Mouse (Mus musculus) left cerebral cortex, adult 8-10 months (tissue): ENCODE measurements at regions not wholly inside any gene's neighbourhood (a gene's known extent, or its start where the extent isn't known, plus 50 kb on each side); places are given as distances from the start of the nearest gene placed in this dataset.
A peak's percentile ranks its signal among the peaks of the same experiment; 100 is the strongest.

ENCODE experiments used
- DNase-seq, 2 experiments: peaks; one replicate each; pipeline ENCODE4 v3.0.0; 2022; ENCODE audit warnings: low spot score in 2 of 2

DNA sequence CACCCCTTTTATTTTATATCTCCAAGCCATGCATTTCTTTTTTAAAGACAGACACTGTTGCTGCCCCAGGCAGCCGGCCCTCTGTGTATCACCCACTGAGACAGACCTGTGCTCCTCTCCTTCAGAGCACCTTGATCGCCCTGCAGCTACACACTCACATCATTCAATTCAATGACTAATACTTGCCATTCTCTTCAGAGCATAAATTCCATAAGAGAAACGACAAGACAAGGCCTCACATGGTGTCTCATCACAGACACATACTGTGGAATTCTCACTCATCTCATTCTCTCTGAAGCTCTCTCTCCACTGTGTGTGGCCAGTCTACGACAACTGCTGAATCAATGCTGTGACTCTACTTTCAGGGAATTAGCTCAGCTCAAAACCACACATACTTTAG lies 94.6 kb upstream of the 4933412E24Rik start:
- DNase-seq, result no peak

DNA sequence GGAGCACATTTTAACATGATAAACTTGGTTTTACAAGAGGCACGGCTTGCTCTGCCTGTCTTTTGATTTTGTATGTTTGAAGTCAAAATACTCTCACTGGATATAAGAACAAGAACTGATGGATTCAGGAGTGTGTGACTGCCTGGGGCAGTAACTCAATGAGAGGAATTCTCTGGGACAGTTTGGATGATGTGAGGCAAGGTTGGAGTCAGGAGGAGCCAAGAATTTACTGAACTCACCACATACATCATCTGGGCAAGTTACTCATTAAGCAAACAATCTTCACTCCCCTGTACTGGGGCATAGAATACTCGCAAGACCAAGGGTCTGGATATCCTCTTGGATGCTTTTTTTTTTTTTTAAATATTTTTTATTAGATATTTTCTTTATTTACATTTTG lies 87.7 kb upstream of the 4933412E24Rik start:
- no peak for DNase-seq

DNA sequence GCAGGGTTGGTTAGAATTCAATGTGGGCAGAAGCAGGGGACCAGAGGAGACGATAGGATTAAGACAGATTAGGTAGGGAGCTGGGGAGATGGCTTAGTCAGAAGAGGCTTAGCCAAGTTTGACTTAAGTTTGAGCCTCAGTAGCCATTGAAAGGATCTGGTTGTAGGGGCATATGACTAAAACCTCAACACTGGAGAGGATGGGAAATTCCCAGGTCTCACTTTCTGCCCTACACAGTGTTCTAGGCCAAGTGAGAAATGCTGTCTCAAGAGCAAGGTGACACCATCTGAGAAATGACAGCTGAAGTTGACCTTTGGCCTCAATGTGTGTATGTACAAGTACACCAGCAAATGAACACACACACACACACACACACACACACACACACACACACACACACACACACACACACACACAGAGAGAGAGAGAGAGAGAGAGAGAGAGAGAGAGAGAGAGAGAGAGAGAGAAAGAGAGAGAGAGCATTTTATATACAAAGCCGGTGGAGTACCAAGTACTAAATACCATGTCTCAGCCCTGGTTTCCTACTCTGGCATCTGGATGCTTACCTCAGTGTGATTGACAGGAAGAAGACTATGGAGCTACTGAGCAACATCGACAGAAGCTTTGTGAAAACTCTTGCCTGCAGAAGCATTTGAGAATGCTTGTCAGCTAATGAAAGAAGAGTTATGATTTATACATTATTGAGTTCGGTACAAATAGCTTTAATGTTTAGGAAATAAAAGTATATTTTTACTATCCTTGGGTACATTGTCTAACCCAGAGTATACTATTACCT lies 85.3 kb upstream of the 4933412E24Rik start:
- no peak for DNase-seq

DNA sequence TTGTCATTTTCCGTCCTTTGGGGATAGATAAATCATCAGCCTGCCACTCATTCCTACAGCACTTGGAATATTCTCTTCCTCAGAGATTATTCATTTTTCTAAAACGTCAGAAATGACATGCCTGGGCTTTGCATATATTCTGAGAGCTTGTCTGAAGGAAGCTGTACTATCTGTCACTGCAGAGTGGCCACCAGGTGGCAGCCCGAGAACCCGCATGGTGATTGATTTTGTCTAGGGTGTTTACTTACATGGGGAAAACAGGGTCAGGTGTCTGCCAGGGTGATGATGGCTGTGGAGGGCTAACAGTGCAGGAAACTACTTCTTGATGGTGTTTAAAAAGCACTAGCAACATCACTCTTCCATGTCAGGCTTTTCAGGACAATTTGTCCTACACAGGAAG lies 80.7 kb upstream of the 4933412E24Rik start:
- DNase-seq, result peak; percentile 25 to 44

DNA sequence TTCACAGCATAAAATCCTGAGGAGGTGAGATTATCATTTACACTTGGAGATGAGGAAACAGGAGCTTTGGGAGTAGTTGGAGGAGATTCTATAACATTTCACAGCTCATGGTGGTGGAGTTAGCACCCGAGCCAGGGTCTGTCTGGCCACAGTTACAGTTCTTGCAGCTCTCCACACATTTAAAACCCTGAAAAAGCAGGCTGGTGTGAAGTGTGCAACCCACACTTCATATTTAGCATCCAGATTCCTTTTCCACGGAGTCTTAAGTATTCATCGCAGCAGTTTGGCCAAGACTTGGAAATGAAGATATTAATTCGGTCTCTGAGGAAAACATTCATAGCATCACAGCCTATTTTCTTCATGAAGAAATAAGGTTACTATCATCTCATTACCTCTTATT lies 79.7 kb upstream of the 4933412E24Rik start:
- no peak for DNase-seq

DNA sequence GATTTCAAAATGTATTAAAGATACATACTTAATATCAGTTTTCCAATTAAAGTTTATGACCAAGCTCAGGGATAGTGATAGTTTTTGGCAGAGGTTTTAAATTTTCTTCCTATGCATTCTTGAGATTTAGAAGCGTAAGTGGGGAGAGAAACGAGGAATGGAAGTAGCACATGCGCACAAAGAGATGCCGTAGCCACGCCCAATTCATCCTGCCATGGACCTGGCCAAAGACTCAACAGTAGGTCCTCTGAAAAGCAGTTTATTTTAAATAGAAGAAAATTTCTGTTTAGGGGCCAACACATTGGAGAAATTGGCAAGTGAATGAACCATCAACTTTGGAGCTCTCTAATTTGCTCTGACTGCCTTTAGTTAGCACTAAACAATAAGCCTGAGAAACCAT lies 73.5 kb upstream of the 4933412E24Rik start:
- no peak for DNase-seq

DNA sequence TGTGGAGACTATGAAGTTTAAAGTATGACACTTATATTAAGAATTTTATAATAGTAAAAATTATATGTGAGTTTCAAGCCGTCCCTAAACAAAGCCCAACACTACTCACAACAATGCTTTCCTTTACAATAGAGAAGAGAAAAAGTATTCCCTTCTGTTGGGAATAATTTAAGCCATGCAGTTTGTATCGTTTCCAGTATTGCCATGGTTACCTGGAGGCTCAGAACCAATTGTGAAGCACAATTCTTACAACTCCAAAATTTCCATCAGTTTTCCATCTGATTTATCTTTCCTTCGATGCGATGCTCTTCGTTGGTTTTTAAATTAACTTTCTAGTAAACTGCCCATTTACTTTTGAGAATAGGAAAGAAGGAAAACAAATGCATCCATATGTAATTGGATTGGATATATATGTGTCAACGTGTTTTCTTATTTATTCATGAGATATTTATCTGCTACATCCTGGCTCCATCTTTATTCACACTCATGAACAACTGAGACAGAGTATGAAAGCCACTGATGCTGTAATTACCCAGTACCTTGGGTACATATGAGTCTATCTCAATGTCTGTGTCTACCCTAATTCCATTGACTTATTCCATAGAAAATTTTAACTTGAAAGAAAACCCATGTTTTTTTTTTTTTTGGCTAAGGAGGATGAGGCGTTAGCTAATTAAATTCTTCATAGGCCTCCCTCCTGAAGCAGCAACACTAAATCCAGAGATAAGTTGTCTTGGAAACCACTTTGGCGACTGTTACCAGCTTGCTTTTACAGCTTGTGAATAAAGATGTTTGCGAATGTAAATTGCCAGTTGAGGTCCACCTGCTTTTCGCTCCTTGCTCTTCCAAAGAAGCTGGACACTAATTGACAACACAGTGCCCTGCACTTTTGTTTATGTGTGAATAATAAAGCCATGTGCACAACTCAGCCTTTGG lies 72.8 kb upstream of the 4933412E24Rik start:
- peak in 1 of 2 experiments; percentile 10 for DNase-seq
